10 mouse cellular contexts compared by ENCODE assay signal in genomic region chr11:90054401-90054800, GRCm38 (mm10). TPM values are rescaled to one million over a fixed set of nuclear protein-coding genes. Genes with fewer than 3 reads are reported as not detected.
DNase-seq lines count a peak whose midpoint lies in the region; ATAC-seq and TF ChIP-seq lines count a peak whose summit lies in the region.
"Had no signal": no experiment of that assay in that cellular context is flagged by ENCODE, and none has a peak within 500 bp of the region (broad histone marks: within the 10 kb centered on the region; RNA-seq: fewer than 3 reads in every experiment).

No protein-coding gene starts in this region.

- no peak overlapping the region for H3K27ac ChIP-seq in kidney, adult 2 months (ENCODE audit: insufficient read depth, low read depth, low read length)
- no peak overlapping the region for H3K27ac ChIP-seq in kidney, embryonic 15.5 days
- H3K27ac ChIP-seq in embryonic facial prominence, embryonic 14.5 days (replicated peaks; ENCODE audit: low read depth, low read length) = no peak overlapping the region
- H3K27ac ChIP-seq: limb, embryonic 12.5 days; midbrain, embryonic 10.5 days had no signal

- no peaks in the 10 kb centered on the region for H3K36me3 ChIP-seq in kidney, adult 2 months (ENCODE audit: control insufficient read depth, insufficient read depth, low read length)
- H3K36me3 ChIP-seq in kidney, embryonic 15.5 days = no peaks in the 10 kb centered on the region
- H3K36me3 ChIP-seq in embryonic facial prominence, embryonic 14.5 days (ENCODE audit: control insufficient read depth, insufficient read depth, low read length) = no peaks in the 10 kb centered on the region
- H3K36me3 ChIP-seq: limb, embryonic 12.5 days; midbrain, embryonic 10.5 days had no signal

- H3K27me3 ChIP-seq in kidney, adult 2 months (replicated peaks; ENCODE audit: control insufficient read depth, insufficient read depth, low read length) = no peaks in the 10 kb centered on the region
- H3K27me3 ChIP-seq in kidney, embryonic 15.5 days = no peaks in the 10 kb centered on the region
- no peaks in the 10 kb centered on the region for H3K27me3 ChIP-seq in embryonic facial prominence, embryonic 14.5 days (replicated peaks; ENCODE audit: control insufficient read depth, insufficient read depth, low read length)
- H3K27me3 ChIP-seq: limb, embryonic 12.5 days had no signal

- 42% methylated on average over 7 of the region's 7 CpGs for WGBS in kidney, adult 2 months
- WGBS in kidney, embryonic 15.5 days = 46% methylated on average over 7 of the region's 7 CpGs
- 23% methylated on average over 7 of the region's 7 CpGs for WGBS in embryonic facial prominence, embryonic 14.5 days

- H3K4me2 ChIP-seq in kidney, embryonic 15.5 days = no peak overlapping the region
- H3K4me2 ChIP-seq in embryonic facial prominence, embryonic 14.5 days (ENCODE audit: low read depth, low read length) = no peak overlapping the region
- H3K4me2 ChIP-seq: limb, embryonic 12.5 days had no signal

- H3K9me3 ChIP-seq in kidney, embryonic 15.5 days (replicated peaks) = no peaks in the 10 kb centered on the region; the same call in 1 of the 2 replicates
- no peaks in the 10 kb centered on the region for H3K9me3 ChIP-seq in embryonic facial prominence, embryonic 14.5 days (ENCODE audit: control insufficient read depth, low read length)

- peak; percentile 43 for DNase-seq in kidney, adult 2 months
- peak; percentile 88 for DNase-seq in embryonic facial prominence, embryonic 14.5 days (ENCODE audit: low spot score)
- DNase-seq in kidney, postnatal 10 days = peak; percentile 75
- peak; percentile 69 for DNase-seq in lung, postnatal 14 days
- no peak for DNase-seq in urinary bladder, postnatal 25 days (ENCODE audit: low spot score)
- no peak for DNase-seq in ovary, postnatal 10 days (ENCODE audit: low spot score)
- no peak for DNase-seq in thymus, postnatal 36 days

- H3K4me1 ChIP-seq in kidney, adult 2 months (ENCODE audit: control insufficient read depth, insufficient read depth, low read length) = no peaks in the 10 kb centered on the region
- peaks cover 10% of the 10 kb centered on the region; the same call in 1 of the 2 replicates for H3K4me1 ChIP-seq in kidney, embryonic 15.5 days
- H3K4me1 ChIP-seq in embryonic facial prominence, embryonic 14.5 days (ENCODE audit: control insufficient read depth, insufficient read depth, low read length) = peaks cover 12% of the 10 kb centered on the region; the same call in 1 of the 2 replicates
- H3K4me1 ChIP-seq: midbrain, embryonic 10.5 days had no signal

- TF ChIP-seq POLR2A in kidney, adult 2 months (IDR thresholded peaks at IDR 0.05; ENCODE audit: low read depth, low read length) = no peak

- no peak for TF ChIP-seq CTCF in kidney, adult 2 months (conservative IDR thresholded peaks at IDR 0.05; ENCODE audit: insufficient read depth, insufficient read length, low read depth, low read length)

- H3K4me3 ChIP-seq in kidney, adult 2 months (ENCODE audit: insufficient read depth, low read depth, low read length) = no peak overlapping the region
- H3K4me3 ChIP-seq in kidney, embryonic 15.5 days (replicated peaks) = no peak overlapping the region
- no peak overlapping the region for H3K4me3 ChIP-seq in embryonic facial prominence, embryonic 14.5 days (ENCODE audit: low read depth, low read length)
- H3K4me3 ChIP-seq: limb, embryonic 12.5 days; midbrain, embryonic 10.5 days had no signal

- ATAC-seq in kidney, embryonic 15.5 days (replicated peaks; ENCODE audit: low FRiP score) = no peak; the same call in 1 of the 2 replicates
- peak; percentile 87 for ATAC-seq in embryonic facial prominence, embryonic 14.5 days (ENCODE audit: low read depth)

- H3K9ac ChIP-seq in kidney, embryonic 15.5 days = no peak overlapping the region
- no peak overlapping the region for H3K9ac ChIP-seq in embryonic facial prominence, embryonic 14.5 days (ENCODE audit: low read depth, low read length)
- H3K9ac ChIP-seq: limb, embryonic 12.5 days had no signal

RNA-seq across cellular contexts. Expression of gene Tmem100, which starts 24.3 kb away (rescaled TPM):
- polyA plus RNA-seq in kidney, adult 2 months (2012; rRNA removed) = 1.5 and 1.8 TPM in 2 replicates
- polyA plus RNA-seq in kidney, embryonic 15.5 days (2015; fragmentation: Nextera tagmentation; extraction: Ambion mirVana) = 21.9 and 24.4 TPM in 2 replicates
- polyA plus RNA-seq in embryonic facial prominence, embryonic 14.5 days (2014; fragmentation: Nextera tagmentation; extraction: Ambion mirVana) = 29.7 and 32.3 TPM in 2 replicates

RNA-seq across cellular contexts. Expression of gene Pctp, which starts 51.7 kb away (rescaled TPM):
- polyA plus RNA-seq in kidney, adult 2 months (2012; rRNA removed) = 8.7 and 12.3 TPM in 2 replicates
- polyA plus RNA-seq in kidney, embryonic 15.5 days (2015; fragmentation: Nextera tagmentation; extraction: Ambion mirVana) = 12.1 and 13.1 TPM in 2 replicates
- 1.9 and 3.0 TPM in 2 replicates for polyA plus RNA-seq in embryonic facial prominence, embryonic 14.5 days (2014; fragmentation: Nextera tagmentation; extraction: Ambion mirVana)

Comparison
In these comparisons a context has a peak if more than half of its experiments do, and no peak if none do; other contexts are left out.
1. DNase-seq: peak in kidney, adult 2 months (single experiment), embryonic facial prominence, embryonic 14.5 days (single experiment), kidney, postnatal 10 days (single experiment) and lung, postnatal 14 days (single experiment); none in urinary bladder, postnatal 25 days (single experiment), ovary, postnatal 10 days (single experiment) and thymus, postnatal 36 days (0 of 2).